Mouse (Mus musculus) cerebellum, postnatal 10 days (tissue): ENCODE data around the gene S100a7a.

Experiments used
- DNase-seq, 2 experiments: peaks; one replicate each; pipeline ENCODE4 v3.0.0; 2021; ENCODE audit warnings: mixed read lengths in 2 of 2

S100a7a gene

DNA sequence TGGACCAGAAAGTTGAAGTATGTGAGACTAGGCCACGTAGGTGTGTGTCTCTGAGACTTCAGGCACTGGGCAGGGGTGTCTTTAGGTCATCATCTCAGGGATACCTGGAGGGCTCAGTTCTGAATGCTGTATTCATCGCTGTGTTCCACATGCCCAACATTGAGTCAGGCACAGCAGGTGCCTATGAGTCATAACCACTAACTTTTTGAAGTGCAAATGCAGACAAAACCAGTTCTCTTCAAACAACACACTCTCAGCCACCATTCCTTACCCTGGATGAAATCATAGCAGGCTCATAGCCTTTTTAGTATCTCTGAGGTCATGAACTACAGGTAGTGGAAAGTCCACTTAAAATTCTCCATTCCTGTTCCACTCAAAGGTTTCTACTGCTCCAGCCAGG is 24.5 kb upstream of the S100a7a start:
- no peak for DNase-seq

DNA sequence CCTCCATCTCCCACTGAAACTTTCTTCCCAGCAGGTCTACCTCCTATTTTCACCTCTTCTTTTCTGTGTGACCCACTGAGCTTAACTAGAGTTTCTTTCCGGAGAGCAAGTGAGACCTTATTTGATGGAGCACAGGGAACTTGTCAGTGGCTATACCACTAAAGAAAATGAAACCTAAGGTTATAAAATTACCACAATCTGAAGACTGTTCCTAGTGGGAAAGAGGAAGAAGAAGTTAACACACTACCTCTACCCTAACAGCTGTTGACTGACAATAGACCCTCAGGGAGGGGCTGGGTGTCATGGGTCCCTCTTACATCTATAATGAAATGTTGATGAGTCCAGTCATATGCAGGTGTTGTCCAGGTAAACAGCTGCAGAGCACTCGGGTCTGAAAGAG is 21.8 kb upstream of the S100a7a start:
- DNase-seq, result no peak

DNA sequence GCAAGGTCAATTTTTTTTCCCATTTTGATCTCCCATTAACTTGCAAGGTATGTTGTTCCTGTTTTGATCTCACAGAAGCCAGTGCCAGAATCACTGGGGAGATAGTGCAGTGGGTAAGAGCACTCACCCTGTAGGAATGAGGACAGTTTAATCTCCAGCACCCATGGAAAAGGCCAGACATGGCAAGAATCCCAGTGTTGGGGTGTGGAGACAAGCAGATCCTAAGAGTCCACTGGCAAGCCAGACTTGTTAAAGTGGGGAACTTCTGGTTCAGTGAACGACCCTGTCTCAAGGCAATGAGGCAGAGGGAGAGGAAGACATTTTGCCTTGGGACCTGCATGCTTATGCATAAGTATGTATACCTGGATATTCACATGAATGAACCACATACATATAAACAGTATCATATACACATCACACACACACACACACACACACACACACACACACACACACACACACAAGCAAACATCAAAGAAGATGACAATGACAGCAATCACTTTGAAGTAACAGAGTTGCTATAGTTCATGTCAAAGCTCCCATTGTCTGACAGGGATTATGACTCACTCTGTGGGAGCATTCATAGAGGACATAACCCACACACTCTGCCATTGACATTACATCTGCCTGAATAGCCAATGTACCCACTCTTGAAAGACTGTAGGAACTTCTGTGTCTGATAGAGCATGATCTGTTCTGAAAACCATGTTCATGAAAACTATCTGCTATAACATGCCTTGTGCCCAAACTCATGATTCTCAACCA is 15.1 kb upstream of the S100a7a start:
- DNase-seq, result no peak

DNA sequence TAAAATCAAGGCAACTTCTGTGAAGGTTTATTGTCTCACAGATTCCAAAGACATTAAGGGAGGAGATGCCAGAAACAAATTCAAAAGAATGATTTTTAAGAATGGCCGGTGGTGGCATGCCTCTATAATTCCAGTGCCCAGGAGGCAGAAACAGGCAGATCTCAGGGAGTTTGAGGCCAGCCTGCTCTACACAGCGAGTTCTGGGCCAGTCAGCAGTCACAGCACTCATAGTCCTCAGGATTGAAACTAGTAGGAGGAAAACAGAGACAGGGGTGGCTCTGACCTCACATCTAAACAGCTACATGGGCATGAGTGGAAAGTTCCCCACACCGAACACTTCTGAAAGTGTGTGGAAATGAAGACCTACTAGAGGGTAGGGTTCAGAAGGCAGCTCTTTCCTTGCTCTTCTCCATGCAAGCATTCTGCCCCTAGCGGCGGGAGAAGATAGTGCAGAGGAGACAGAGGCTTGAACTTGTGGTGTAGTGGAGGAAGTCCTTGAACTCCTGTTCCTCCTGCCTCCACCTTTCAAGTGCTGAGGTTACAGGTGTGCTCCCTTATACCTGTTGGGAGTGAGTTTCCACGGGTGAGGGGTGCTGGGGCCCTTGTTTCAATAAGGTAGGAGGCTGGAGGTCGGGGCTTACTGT is 14.2 kb upstream of the S100a7a start:
- peak; percentile 45 to 50 for DNase-seq

DNA sequence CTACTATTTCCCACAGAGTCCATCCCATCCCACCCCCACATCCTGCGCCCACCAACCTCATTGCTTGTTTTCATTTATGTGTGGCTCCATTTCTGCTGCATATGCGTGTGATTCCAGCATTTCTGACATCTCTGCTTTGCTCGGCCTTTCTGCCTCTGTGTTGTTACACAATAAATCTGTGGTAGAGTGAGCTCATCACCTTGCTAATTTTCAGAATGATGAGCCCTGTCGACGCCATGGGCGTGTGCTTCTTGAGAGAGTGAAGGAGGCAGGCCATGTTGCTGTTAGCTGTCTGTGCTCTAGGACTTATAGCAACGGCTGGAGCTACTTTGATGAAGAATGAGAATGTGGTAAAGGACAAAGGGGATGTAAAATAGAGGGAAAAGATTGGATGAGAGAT is 12.8 kb upstream of the S100a7a start:
- DNase-seq, result no peak

DNA sequence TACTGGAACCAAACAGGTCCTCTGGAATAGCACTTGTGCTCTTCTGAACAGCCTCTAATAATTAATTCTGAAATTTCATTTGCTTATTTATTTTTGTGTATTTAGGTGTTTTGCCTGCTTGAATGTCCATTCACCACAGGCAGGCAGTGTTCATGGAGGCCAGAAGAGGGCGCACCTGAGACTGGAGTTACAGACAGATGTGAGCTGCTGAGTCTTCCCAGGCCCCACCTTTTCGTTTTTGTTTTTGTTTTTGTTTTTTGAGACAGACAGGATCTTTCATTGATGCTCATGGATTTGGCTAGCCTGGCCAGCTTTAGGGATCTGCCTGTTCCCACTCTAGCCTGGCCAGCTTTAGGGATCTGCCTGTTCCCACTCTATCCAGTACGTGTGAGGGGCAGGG is 9.6 kb upstream of the S100a7a start:
- DNase-seq, result peak; percentile 51 to 56

DNA sequence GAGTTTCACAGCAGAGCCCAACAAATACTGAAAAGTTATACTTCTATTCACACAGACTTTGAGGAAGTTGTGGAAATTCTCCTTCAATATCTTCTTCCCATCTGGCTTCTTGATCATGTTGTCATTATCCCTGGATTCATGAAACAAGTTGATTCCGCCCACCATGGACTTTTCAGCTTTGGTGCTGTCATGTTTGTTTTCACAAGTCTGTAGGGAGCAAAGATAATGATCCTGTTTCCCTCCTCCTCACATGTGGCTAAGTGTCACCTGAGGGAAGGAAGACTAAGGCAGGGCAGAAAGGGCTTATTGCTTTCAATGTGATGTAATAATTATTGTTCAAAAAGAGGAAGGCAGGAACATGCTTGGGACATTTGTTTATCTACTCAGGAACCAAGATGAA is 6.5 kb upstream of the S100a7a start:
- DNase-seq, result no peak

DNA sequence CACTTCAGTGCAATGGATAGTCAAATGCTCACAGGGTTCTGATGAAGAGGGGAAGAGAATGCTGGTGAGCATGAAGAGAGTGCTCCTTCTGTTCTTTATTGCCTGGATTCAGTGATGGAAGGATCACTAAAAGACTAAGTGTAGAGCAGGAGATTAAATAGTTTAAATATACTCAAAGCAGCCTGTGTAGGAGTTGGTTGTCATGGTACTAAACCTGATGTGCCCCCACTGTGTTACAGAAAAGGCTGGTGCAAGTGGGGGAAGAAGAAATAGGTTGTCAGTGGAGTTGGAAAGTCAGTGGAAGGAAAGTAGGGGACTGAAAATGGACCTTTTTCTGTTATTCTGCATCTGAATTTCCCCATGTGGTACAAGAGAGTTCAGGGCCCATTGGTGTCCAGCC is 4.8 kb upstream of the S100a7a start:
- no peak for DNase-seq

DNA sequence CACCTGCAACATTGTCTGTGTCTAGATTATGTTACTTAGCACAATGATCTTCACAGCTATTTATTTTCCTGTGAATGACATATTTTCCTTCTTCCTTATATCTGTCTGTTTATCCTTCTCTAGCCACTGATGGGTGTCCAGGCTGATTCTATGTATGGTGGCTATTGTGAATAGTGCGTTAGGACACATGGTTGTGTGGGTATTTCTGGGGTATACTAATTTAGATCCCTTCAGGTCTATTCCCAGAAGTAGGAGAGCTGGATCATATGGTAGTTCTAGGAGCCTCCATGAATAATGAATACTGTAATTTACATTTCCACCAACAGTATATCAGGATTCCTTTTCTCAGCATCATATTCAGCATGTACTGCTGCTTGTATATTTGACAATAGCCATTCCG is 4.0 kb upstream of the S100a7a start:
- no peak for DNase-seq

DNA sequence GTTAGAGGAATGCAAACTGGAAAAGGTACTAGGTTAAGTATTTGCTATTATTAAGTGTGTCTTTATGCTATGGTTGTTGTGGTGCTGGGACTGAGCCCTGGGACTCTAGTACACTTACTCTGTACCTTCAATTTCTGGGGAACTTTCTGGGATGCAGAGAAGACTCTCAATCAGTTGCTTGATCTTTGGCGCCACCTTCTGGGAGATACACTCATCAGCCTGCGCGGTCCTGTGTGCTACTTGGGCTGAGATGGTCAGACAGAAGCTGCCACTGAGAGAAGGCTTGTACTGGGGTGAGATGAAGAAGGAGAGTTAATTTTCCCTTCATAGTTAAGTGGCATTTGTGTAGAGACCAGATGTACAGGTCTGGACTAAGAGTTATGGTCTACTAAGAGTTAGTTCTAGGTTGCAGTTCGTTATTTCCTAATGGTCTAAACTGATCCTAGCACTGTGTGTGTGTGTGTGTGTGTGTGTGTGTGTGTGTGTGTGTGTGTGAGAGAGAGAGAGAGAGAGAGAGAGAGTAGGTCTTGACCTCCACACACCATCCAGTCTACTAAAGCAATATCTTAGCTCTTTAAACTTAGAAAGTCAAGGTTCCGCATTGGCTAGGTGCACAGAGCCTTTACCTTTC is 824 bp upstream of the S100a7a start:
- peak; percentile 88 to 89 for DNase-seq

DNA sequence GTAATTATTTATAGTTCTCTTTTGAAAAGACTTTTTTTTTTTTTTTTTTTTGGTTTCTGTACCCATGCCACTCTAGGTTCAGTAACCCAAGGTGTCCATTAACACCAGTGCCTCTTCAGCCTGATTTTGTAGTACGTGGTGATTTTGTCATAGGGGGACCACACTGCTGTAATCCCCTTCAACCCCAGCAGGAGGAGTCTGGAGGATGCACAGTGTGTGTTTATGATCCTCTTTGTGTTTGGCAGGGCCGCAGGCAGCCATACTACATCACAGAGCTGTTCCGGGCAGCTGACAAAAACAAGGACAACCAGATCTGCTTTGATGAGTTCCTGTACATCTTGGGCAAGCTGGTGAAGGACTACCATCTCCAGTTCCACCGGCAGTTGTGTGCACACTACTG is 3.6 kb downstream of the S100a7a start:
- peak in 1 of 2 experiments; percentile 9 for DNase-seq

DNA sequence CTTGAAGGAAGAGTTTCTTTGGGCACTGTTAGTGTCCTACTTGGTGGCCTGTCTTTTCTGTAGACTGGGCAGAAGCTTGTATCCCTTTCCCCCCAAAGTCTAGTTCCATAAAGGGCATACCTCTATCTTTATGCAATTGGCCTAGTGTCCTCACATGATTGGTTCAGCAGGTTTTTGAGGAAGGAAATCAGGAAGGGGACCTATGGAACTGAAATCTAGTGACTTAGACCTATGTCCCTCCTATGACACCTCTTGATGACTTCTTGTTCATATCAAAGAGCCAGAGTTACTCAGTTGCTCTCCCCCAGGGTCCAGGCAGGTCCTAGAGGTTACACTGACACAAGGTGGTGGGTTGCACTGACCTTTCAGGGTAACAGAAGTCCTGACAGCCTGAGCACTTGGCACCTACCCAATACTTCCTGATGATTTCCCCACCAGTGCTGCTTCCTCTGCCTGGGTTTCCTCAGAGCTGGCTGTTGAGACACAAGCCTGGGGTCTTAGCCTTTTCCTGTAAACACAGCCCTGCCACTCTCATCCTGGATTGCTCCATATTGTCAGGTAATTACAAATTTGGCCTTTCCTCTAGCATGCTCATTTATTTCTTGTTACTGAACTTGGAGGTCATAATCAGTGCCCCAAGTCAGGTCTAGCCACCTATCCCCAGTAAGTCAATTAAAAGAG is 5.7 kb downstream of the S100a7a start:
- DNase-seq, result peak; percentile 3 to 8

DNA sequence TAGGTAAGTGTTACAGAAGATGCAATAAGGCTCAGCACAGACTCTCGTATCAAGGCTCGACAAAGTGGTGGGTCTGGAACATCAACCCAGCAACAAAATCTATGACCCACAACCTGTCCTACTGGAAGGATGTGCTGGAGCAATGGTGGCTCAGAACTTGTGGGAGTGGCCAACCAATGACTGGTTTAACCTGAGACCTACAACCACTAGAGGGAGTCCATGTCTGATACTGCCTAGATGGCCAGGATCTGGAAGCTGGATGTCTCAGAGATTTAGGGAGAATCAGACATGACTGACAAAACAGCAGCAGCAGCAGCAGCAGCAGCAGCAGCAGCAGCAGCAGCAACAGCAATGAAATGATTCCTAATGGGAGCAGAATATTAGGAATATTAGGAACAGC is 10.4 kb downstream of the S100a7a start:
- peak; percentile 12 to 23 for DNase-seq

DNA sequence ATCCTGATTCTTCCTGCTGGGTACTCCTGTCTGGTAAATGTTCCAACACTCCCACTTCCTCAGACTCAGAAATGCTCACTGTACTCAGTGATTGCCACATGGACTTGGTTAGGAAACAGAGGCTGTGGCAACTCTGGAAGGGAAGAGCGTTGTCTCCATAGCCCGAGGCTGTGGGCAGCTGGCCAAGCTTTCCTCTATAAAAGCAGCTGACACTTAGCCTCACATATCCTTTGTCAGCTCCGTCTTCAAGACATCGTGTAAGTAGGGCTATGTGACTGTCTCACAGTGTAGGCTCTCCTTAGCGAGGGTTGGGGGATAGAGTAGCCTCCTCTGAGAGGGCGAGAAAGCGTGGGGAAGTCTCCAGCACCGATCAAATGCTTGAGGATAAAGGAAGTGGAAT is 15.0 kb downstream of the S100a7a start, which contains the start of gene S100a8:
Gene S100a8 (plus strand): TSS at position 133 of the 400 bp plus-strand sequence.
- peak; percentile 16 to 33 for DNase-seq

DNA sequence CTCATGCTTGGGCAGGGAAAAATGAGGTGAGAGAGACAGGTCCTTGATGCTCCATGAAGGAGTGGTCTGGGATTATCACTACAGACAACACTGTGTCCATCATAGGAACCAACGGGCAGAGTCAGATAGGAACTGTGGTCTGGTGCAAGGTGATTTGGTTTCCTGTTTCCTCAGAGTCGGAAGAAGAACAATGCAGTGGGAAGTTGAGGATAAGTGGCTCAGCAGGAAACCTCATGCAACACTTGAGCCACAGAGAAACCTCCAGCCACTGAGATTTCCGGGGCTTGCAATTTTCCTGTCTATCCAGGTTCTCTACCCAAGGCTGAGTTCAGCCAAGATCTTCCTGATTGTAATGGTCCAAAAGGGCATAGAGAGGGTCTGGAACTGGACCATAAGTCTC is 24.8 kb downstream of the S100a7a start:
- DNase-seq, result no peak

DNA sequence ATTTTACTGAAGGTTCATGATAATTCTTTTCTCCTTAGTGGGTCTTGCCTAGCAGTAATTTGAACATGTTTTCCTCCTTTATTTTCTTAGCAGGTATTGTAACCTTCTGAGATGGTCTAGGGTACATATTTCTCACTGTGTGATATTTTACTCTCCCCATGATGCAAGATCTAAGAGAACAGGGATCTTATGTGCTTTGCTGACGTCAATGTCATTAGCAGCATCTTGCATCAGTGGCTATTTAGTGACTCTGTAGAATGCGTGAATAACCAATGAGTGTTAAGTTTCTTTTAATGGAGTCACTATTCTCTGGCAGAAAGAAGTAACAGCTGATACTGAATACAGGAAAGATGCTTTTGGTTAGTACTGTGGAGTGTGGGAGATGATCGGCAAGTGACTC is 30.1 kb downstream of the S100a7a start:
- no peak for DNase-seq

DNA sequence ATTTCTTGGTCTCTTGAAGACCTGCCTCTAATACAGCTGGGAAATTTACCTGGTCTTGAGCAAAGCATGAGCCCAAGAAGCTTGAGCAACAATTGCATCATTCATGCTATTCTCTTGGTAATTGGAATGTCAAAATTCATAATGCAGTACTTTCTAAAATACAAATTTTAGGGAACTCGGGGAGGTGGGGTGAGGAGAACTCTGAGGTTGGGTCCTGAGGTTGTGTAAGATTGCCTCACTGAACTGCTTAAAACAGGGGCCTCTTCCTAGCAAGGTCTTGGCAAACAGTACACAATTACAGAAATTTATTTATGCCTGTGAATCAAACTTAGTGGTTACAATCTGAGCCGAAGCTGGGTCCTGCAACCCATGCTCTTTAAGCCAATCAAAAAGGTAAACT is 33.0 kb downstream of the S100a7a start:
- no peak for DNase-seq

DNA sequence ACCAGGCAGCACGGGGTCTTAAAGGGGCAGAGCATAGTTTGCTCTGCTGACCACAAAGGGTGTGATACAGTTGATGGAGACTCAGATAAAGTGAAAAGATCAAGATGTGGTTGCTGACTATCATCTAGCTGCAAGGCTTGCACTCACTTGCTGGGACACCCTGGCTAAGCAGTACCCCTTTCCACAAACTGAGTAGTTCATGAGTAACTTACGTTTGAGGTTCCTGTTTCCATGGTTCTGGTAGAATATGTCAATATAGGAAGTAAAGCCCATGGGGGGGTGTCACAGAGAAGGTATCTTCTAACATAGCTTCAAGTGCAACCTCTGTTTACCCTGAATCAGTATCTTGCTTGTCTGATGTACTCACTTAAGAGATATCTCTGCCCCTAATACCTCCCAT is 39.7 kb downstream of the S100a7a start:
- DNase-seq, result no peak

DNA sequence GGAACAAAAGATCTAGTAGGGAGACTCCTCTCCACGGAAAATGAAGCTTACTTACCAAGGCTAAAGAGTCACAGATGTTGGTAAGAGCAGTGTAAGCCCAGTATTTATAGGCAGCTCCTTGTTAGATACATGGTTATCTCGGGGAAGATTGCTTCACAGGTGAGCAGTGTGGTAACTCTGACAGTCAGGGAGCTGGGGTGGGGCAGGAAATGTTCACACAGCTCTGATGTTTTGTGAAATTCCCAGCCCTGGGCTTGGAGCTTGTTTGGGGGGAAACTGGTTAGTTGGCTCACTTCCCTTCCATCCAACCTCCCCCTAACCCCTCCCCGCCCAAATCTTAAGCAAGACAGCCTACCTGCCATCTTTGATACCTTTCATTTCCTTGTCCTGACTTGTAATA is 41.8 kb downstream of the S100a7a start, which contains the start of gene S100a9:
Gene S100a9 (minus strand): TSS at position 109 of the 400 bp plus-strand sequence.
- DNase-seq, result no peak

DNA sequence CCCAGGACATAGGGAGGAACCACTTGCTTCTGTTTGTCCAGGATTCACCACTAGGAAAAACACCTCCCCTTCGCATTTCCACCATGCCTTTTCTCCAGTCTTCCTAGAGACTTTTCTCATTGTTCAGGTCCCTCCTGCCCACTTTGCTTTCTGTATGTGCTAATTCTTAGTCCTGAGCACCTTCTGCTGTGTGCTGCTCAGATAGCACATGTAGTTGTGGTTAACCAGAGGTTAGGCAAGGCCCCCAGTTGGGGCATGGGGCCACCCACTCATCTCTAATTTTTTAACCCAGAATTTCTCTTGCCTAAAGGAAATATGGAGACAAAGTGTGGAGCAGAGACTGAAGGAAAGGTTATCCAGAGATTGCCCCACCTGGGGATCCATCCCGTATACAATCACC is 48.4 kb downstream of the S100a7a start:
- DNase-seq, result no peak
